Mouse (Mus musculus) common myeloid progenitor, adult 5-6 weeks (primary cell): ENCODE results near the gene Lig1. TPM values are rescaled to one million over a fixed set of nuclear protein-coding genes. Genes with fewer than 3 reads are reported as not detected.

Source experiments
- ATAC-seq: replicated peaks from 2 replicates; pipeline ENCODE4 v1.8.0; 2016; ENCODE audit warnings: low read depth, mild to moderate bottlenecking, moderate TSS enrichment, inconsistent platforms; ENCODE audit not compliant: poor library complexity, severe bottlenecking
- total RNA-seq: library from RNA; stranded (forward); fragments of 200-1000, 187-1606 nt; gene quantifications from 2 replicates; pipeline ENCODE4 v1.2.3, GENCODE M21; 2017

The Lig1 gene
- total RNA-seq: 94.5 and 102 TPM in 2 replicates

DNA sequence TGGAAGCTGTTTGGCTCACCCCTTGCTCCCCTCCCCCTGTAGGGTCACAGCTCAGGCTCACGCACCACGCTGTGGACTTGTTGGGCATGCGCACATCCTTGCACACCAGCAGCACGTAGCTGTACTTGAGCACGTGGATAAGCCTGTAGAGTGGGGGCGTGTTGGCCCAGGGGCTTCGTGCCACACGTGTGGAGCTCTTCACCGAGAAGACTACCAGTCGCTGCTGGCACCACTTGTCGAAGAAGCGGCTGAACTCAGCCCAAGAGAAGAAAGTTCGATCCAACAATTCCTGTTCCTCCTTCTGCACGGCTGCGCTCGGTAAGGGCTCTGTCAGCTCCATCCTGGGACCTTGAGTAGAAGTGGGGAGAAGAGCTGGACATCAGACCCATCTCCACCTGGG is at the start of gene Lig1:
TSS of gene Lig1 (plus strand) at position 203 of the 400 bp plus-strand sequence.
- ATAC-seq: no peak

DNA sequence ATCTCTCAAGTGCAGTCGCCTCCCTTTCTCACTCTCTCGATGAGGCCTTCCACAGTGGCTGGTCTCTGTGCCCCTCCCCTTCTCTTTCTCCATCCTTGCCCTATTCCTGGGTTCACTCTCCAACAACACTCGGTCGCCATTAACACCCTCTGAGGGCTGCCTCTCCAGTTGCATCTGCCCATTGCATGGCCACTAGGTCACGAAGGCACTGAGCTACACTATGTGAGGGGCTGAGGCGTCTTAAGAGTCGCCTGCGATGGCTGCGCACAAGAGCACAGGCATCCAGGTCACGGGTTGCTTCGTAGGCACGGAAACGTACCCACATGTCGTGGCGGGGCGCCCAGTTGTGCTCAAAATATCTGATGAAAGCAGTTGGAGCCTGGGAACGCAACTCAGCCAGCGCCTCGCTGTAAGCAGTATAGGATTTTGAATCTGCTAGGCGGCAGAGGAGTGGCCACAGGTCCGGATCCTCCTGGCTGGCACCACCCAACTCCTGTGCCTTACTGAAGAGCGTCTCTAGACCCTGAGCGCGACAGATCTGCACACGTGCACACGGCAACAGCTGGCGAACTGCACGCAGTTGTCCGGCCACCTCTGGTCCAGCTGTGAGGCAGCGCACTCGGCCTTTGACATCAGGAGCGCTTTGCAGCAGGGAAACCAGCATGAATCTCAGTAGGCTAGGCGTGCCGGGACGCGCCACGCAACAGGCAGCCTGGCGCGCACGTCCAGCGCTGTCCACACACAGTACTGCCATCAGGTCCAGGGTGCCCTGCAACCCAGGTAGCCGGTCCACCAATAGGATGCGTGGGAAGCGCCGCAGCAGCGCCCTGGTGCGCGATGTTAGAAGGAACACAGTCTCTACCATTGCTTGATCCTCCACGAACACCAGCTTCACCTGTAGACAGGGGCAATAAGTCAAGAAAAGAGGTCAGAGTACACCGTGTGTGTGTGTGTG is 16.1 kb upstream of the Lig1 start:
- ATAC-seq: no peak

GRCm38 (mm10) chr7:13263851-13264250 is 13.2 kb upstream of the Lig1 start:
- ATAC-seq: no peak

- no peak for ATAC-seq
Observed at GRCm38 (mm10) chr7:13264396-13264795, 12.7 kb upstream of the Lig1 start.

DNA sequence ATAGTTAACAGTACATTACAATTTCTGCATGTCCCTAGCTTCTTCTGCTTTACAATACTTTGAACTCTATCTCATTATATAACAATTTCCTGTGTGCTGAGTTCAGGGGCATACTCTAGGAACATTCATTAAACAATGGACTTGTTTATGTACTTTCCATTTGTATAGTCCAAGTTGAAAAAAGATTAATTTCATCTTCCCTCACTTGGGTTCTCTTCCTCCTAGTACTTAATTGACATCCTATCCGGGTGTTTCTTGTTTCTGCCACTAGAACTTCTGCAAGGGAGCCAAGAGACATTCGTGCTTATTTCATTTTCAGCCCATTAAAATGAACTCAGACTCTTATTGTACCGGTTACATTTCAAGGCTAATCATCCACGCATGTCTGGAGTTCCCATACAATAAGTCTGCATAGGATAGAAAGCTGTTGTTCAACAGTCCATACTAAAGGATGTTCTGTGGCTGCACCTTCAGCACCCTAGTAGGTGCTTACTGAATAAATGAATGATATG is 8.3 kb upstream of the Lig1 start:
- no peak for ATAC-seq

GRCm38 (mm10) chr7:13269394-13269793 is 7.7 kb upstream of the Lig1 start:
- ATAC-seq: no peak

DNA sequence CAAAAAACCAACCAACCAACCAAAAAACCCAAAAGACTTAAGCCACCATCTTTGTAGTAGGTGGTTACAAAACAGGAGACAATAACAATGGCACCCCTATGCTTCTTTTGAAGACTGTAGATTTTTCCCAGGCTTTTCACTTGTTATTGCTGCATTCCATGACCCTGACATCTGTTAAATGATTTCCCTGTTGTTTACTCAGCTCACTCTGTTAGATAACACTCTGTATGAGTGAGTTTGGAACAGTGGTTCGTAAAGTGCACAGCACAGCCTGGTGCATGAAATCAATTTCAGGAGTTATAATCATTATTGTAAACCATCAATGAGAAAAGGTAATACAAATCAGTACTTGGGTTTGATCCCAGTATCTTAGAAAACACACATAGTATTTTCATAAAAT is 5.4 kb upstream of the Lig1 start:
- ATAC-seq: no peak

- no peak for ATAC-seq
Observed at GRCm38 (mm10) chr7:13277833-13278232, 750 bp downstream of the Lig1 start.

- ATAC-seq: peak; percentile 96
Observed at GRCm38 (mm10) chr7:13278308-13278891, 1.3 kb downstream of the Lig1 start, which contains the start of gene Zswim9. Gene Zswim9 (minus strand): TSS chr7:13278721.

GRCm38 (mm10) chr7:13278957-13279356 is 1.9 kb downstream of the Lig1 start:
- ATAC-seq: peak; percentile 58

DNA sequence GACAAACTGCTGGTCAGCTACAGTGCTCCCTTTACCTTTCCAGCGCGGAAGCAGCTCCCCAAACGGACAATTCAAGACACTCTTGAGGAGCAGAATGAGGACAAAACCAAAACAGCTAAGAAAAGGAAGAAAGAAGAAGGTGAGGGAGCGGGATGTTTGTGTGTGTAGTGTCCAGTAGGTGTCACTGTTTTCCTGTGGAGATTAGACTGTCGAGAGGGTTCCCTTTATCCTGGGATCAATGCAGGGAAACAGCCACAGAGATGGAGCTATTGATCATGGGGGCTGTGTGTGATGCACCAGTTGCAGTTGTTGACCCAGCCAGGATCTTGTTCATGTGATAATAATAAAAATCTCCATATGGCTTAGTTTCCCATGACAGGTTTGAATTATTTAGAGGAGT is 11.5 kb downstream of the Lig1 start:
- ATAC-seq: peak; percentile 75

GRCm38 (mm10) chr7:13290041-13290675 is 13.1 kb downstream of the Lig1 start:
- ATAC-seq: no peak

DNA sequence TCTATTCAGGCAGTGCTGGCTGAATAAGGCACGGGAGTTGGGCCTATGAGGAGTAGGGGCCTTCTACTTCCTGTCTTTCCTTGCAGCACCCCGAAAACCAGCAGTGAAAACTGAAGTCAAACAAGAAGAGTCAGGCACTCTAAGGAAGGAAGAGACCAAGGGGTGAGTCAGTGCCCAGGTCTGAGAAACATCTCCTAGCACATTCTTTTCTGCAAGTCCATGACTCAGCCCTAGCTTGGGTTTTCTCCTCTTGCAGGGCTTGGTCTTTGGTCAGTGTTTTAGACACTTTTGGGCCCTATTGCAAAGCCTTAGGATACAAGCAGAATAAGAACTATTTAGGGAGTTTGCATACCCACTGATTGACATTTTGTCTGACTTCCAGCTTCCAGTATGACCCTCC is 14.3 kb downstream of the Lig1 start:
- no peak for ATAC-seq

- peak; percentile 24; the same call in 1 of the 2 replicates for ATAC-seq
Observed at GRCm38 (mm10) chr7:13293878-13294855, 17.1 kb downstream of the Lig1 start.

- no peak for ATAC-seq
Observed at GRCm38 (mm10) chr7:13295256-13295655, 18.2 kb downstream of the Lig1 start.

- ATAC-seq: no peak
Observed at GRCm38 (mm10) chr7:13297636-13298035, 20.6 kb downstream of the Lig1 start.

- no peak for ATAC-seq
Observed at GRCm38 (mm10) chr7:13298821-13299220, 21.7 kb downstream of the Lig1 start.

DNA sequence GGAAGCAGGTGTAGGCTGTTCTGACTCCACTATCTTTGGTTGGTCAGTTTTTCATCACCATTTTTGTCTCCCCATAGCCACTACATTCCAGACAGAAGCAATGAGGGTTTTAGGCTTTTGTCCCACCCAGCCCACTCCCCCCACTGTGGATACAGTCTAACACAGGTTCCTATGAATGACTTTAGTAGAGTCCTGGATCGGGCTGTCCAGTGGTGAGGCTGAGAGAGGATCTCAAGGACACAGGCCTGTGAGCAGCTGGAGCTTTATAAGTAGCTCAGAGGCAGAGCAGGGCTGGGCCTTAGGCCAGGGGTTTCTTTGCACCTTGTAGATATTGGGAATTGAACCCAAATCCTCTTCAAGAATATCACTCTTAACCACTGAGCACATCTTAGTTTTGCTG is 24.6 kb downstream of the Lig1 start:
- ATAC-seq: no peak

GRCm38 (mm10) chr7:13302780-13303179 is 25.7 kb downstream of the Lig1 start:
- ATAC-seq: peak; percentile 97
